Mouse (Mus musculus) thymus, postnatal 4 days (tissue): ENCODE measurements around the gene Erc2.

Experiments used
- DNase-seq: peaks from one replicate; pipeline ENCODE4 v3.0.0; 2021

Erc2 gene

DNA sequence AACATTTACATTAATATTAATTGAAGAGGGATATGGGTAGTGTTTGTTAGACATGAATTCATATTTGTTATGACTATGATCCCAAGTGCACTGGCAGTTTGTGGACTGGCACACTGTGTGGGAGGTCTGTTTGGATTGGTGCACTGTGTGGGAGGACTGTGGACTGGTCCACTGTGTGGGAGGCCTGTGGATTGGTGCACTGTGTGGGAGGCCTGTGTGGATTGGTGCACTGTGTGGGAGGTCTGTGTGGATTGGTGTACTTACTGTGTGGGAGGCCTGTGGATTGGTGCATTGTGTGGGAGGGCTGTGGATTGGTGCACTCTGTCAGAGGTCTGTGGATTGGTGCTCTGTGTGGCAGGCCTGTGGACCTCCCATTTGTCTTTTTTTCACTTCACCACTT, 331.6 kb downstream of the Erc2 start:
- no peak for DNase-seq

DNA sequence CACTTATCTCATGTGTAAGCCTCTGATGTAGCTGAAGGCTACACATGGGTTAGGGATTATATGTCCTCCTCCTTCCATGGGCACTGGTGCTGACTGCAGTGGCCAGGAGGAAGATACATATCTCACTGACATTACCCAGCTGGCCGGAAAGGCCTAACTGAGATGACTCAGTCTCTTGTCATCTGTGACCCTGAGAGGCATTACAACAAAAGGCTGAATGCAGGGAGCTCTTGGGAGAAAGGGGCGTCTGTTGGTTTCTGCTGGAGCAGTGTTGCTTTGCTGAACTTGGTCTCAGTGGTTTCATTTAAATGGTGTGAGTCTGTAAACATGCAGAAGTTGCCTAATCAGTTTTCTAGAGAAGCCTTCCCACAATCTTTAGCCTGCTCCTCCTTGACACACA, 334.6 kb downstream of the Erc2 start:
- no peak for DNase-seq

DNA sequence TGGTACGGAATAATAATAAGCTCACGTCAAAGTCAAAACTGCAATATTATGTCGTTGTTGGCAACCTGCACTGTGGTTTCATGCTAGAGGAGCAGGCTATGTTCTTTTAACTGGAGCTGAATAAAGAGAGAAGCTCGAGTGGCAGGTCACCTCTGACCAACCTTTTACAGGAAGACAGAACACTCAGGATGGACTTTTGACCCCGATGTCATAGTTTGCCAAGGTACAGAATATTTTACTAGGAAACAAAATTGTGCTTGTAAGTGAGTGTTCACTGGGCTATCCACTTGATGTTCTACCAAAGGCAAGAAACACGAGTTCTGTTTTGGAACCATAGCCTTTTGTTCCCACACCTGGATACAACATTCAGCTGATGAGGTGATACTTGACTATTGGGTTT, 351.5 kb downstream of the Erc2 start:
- no peak for DNase-seq

DNA sequence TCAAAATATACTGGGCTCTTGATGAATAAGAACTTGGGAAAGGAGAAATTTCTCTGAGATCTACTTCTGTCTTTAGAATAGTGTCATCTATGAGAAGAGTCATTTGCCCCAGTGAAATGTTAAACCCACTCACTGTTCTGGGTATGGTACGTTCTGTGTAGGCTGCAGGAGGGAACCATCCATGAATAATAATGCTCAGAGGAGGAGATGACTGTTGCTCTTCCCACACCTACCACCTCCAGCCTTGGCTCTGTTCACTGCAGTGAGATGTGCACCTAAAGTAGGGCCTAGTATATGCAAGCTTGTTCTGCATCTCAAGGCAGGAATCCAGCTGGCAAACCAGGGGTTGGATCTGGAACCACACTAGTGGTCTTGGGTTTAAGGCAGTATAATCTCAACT, 353.4 kb downstream of the Erc2 start:
- DNase-seq: no peak

GRCm38 (mm10) chr14:27984758-27985157, 362.5 kb downstream of the Erc2 start:
- DNase-seq: no peak

DNA sequence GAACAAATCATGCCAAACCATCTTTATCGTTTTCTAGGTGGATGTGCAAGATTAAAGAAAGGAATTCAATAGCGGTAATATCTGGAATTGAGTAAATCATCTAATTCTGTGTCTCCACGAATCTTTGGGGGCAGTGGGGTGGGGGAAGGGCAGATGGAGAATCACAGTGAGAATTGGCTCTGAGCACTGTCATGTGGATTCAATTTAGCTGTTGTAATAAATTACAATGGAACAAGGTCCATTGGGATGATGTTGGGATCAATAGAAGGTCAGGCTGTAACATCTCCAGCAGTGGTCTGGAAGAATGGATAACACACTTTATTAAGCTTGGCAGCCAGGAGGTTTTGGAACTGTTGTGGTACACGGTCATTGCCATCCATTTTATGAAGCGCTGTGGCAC, 363.0 kb downstream of the Erc2 start:
- no peak for DNase-seq

- DNase-seq: no peak
These were observed 365.2 kb downstream of the Erc2 start for GRCm38 (mm10) chr14:27987422-27987821.

DNA sequence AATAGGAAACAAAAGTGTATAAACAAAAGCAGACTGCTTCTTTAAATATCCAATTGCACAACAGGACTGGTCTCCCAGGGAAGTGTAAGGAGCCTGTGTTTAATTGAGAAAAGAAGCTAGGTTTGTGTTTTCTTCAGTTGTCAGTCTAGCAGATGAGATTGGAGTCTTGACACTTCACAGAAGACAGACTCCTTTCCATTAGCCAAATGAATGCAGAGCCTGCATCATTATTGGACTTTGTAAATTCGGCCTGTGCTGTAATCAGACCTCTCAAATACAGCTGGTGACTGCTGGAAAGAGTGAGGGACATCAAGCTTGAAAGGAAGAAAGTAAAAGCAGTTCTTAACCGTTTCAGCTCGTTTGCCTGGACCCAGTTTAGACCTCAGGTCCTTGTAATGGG, 376.3 kb downstream of the Erc2 start:
- no peak for DNase-seq

GRCm38 (mm10) chr14:28004023-28004422, 381.8 kb downstream of the Erc2 start:
- DNase-seq: no peak

DNA sequence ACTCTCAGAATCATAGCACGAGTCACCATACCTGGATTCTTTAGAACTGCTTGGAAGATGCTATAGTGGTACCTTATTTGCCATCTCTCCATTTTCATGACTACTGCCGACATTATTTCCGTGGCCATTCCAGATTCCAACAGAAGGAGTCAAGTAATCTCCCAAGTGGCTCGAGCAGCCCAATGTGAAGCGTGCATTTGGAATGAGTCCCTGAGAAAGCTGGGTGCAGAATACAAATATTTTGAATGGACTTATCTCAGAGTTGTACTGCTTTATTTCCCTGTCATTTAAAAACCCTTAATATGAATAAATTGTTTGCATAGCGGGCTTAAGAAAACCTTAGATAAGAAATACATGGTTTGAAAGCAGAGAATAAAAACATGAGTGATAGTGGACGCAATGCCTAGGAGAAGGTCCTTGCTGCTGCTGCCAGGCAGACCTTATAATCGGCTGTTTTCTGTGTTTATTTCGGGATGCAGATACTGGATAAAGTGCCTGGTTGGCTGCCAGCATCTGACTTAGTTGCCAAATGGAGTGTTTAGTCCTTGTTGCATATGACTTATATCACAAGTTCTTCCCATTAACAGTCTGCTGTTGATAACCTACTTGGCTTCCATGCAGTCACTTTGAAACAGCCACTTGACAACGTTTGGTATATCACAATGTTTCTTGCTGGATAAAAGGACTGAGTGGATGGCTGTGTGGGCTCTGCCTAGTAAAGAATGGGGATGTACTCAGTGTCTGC, 388.5 kb downstream of the Erc2 start:
- no peak for DNase-seq

GRCm38 (mm10) chr14:28023199-28023598, 401.0 kb downstream of the Erc2 start:
- no peak for DNase-seq

- DNase-seq: no peak
These were observed 408.6 kb downstream of the Erc2 start for GRCm38 (mm10) chr14:28030870-28031269.

GRCm38 (mm10) chr14:28035013-28035412, 412.8 kb downstream of the Erc2 start:
- DNase-seq: no peak

DNA sequence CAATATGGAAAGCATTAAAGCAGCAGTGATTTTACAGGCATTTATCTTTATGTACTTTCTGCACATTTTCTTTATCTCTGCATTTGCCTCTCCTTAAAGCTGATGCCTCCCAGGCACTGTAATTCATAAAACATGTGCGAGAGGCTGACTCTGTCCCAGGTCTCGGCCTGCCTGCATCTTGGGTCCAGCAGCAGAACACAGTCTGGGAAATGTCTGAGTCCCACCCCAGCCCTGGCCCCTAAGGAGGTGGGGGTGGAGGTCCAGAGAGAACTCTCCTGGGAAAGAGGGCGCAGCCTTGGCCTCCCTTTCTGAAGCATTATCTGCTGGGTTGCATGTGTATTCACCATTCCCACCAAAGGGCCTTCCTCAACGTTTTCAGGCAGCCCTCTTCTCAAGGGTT, 420.9 kb downstream of the Erc2 start:
- no peak for DNase-seq

DNA sequence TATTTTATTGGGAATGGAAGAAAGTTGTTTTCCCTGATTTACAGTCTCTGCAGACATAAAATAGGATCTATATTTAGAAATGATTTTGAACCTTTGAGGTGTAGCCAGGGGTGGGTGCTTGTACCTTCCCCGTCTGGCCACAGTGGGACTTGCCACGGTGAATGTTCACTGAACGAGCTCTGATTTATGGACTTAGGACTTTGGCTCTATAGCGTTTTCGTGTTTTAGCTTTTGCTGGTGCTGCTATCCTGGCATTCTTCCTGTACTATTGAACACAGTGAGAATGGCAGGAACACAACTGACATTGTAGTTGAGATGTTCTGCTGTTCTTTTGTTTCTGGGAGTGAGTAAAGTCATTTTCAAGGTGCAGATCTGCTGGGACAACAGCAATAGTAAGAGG, 429.4 kb downstream of the Erc2 start:
- no peak for DNase-seq

- no peak for DNase-seq
These were observed 435.1 kb downstream of the Erc2 start for GRCm38 (mm10) chr14:28057159-28057884.

- DNase-seq: no peak
These were observed 435.9 kb downstream of the Erc2 start for GRCm38 (mm10) chr14:28057885-28058860.

GRCm38 (mm10) chr14:28060891-28061290, 438.7 kb downstream of the Erc2 start:
- DNase-seq: no peak

DNA sequence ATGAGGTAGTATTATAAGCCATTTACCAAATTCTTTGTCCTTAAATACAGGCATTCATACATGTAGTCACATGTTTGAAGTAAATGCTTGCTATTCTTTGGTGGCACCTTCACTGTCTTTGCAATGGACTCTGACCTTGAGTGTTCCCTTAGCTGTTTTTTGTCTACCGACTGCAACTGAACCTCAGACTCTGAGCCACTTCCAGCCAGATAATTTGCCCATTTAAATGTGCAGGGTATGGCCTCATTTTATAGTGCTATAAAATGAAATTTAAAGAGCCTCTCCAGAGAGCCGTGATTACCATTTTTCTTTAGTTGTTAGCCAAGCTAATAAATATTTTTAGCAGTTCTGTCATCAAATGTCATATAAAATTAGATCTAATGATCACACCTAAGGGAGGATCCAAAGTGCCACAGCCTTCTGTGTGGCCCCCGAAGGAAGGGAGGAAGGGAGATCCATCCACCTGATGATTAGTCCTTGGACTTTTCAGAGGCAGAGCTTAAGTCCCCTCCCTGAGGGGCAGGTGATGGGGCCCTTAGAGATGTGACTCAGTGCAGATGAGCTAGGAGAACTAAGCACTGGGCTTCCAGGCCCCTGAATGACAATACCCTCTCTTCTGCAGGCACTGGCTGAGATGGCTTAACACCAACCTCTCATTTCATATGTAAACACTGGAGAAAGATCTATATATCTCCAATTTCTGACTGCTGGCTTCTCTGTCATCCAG, 439.6 kb downstream of the Erc2 start:
- no peak for DNase-seq

DNA sequence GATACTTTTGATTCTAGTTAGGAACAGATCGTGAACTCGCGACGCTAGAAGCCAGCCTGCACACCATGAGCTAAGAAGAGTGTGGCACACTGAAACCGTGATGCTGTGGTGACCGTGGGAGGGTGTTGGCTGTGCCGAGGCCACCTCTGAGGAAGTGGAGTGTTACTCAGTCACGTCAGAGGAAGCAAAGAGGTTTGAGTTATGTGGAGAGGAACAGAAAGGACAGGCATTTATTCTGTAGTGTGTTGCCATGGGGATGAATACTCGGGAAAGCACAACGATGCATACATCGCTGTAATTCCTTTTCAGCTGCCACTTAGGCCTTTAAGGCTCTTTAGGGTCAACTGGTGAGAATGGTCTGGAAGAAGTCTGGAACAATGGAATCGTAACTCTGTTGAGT, 445.8 kb downstream of the Erc2 start:
- DNase-seq: no peak

DNA sequence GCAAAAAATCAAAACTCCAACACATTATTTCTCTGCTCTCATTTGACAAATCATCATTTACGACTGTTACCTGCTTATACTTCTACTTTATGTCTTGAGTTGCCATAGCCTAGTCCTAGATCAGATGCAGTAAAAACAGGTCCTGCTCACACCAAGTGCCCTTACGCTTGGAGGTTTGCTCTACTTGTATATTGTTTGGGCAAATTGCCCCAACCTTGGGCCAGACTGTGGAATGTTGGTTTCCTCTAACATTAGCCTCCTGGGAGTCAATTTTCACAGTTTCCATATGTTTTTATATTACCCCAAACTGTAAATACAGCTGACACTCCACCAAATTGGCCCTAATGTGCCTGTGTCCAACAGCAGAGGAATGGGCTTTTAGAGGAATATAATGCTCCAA, 447.6 kb downstream of the Erc2 start:
- no peak for DNase-seq

DNA sequence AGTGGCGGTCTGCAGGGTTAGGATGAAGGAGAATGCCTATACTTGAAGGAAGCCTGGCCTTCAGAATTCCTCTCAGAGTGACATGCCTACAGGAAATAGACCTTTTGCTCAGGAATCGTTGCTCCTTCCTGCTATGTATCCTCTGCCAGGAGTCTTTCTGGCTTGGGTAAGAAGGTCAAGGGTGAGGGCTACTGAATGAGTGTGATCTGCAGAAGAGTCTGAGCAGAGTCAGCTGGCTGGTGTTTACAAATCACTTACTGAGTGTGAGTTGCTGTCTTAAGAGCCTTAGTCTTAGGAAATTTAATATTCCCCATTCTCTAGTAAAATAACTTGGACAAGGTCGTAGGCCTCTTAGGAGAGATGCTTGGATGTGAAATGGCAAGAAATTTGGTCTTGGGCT, 450.3 kb downstream of the Erc2 start:
- no peak for DNase-seq
